Mouse (Mus musculus) forebrain, embryonic 11.5 days (tissue): ENCODE results near the gene Hoxb5. TPM values are rescaled to one million over a fixed set of nuclear protein-coding genes. Genes with fewer than 3 reads are reported as not detected.

Source experiments
- ATAC-seq: fragments of 200-750 bp; cut with Nextera tagmentation; replicated peaks from 2 replicates; pipeline ENCODE4 v1.8.0; 2017; ENCODE audit warnings: moderate TSS enrichment; ENCODE audit not compliant: low FRiP score
- DNase-seq: peaks from one replicate; pipeline ENCODE4 v3.0.0-alpha.2; 2017; ENCODE audit warnings: low spot score
- H3K27ac ChIP-seq: fragments of 300-500 bp; sonication (generic); 2 replicates; pipeline ENCODE4 v1.5.1; 2014; ENCODE audit warnings: low read depth, low read length
- H3K27me3 ChIP-seq: fragments of 300-500 bp; sonication (generic); 2 replicates; pipeline ENCODE4 v1.6.1; 2014; ENCODE audit warnings: mild to moderate bottlenecking, low read length, mixed read lengths; ENCODE audit not compliant: control insufficient read depth, insufficient read depth
- H3K36me3 ChIP-seq: fragments of 300-500 bp; sonication (generic); 2 replicates; pipeline ENCODE4 v1.6.1; 2014; ENCODE audit warnings: mild to moderate bottlenecking, low read length, moderate library complexity, mixed read lengths; ENCODE audit not compliant: control insufficient read depth, insufficient read depth
- H3K4me1 ChIP-seq: fragments of 300-500 bp; sonication (generic); replicated peaks from 2 replicates; pipeline ENCODE4 v1.6.1; 2014; ENCODE audit warnings: low read length, mixed read lengths; ENCODE audit not compliant: control insufficient read depth, insufficient read depth
- H3K4me2 ChIP-seq: fragments of 300-500 bp; sonication (generic); 2 replicates; pipeline ENCODE4 v1.6.1; 2014; ENCODE audit warnings: low read depth, mild to moderate bottlenecking, low read length, moderate library complexity, mixed read lengths; ENCODE audit not compliant: severe bottlenecking
- H3K4me3 ChIP-seq: fragments of 300-500 bp; sonication (generic); 2 replicates; pipeline ENCODE4 v1.5.1; 2014; ENCODE audit warnings: low read depth, low read length
- H3K9ac ChIP-seq: fragments of 300-500 bp; sonication (generic); 2 replicates; pipeline ENCODE4 v1.6.1; 2014; ENCODE audit warnings: low read length
- H3K9me3 ChIP-seq: fragments of 300-500 bp; sonication (generic); 2 replicates; pipeline ENCODE4 v1.6.1; 2016; ENCODE audit warnings: low read length, mixed read lengths; ENCODE audit not compliant: control insufficient read depth
- WGBS: fragments of 180-500 bp; shearing (Covaris S2); extraction: QIAGEN DNeasy Blood & Tissue Kit; methylation state at CpG from one replicate; pipeline ENCODE4 v1.1.7; 2014; 5-methylcytosine and 5-hydroxymethylcytosine counted together
- polyA plus RNA-seq: library from polyadenylated mRNA; unstranded; fragments of >200 nt; fragmentation: Nextera tagmentation; extraction: Ambion mirVana; gene quantifications from 2 replicates; pipeline ENCODE4 v1.2.1, GENCODE M21; 2014

Hoxb5 gene
- polyA plus RNA-seq, 1 experiment from 2014 or later: not detected

DNA sequence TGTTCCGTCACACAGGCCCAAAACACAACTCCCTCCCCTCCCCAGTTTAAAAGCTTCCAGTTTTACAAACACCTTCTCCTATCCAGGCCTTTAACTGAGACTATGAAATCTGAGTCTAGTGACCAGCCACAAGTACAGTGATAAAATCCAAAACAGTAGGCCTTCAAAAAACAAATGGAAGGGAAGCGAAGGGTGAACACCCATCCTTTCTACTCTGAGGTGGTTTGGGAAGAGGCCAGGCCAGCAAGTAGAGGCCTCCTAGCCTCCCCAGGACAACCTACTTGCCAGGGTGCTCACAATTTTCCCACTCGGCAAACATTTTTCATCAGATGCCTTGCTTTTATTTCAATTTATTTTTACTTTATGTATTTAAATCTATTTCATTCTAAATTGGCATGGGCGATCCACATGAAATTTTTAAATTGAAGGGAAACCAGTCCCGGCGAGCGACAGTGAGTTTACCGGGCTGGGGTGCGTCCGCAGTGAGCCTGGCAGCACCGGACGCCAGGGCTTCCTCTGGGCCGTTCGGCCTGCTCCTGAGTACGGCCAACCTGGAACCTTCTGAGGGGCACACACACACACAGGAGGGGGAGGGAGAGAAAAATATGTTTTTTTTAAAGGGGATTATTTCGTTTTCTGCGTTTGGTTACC is 12.3 kb upstream of the Hoxb5 start:
- Histone ChIP-seq H3K36me3 (no peaks in the 10 kb centered on the region), H3K4me1 (no peaks in the 10 kb centered on the region; the same call in 1 of the 2 replicates), H3K9me3 (no peaks in the 10 kb centered on the region), H3K27ac (no peak overlapping the region), H3K27me3 (peaks cover 97% of the 10 kb centered on the region), H3K4me3 (no peak overlapping the region), H3K9ac (no peak overlapping the region), H3K4me2 (no peak overlapping the region)
- no peak for ATAC-seq
- WGBS: 2% methylated on average over 17 of the region's 17 CpGs
- no peak for DNase-seq

DNA sequence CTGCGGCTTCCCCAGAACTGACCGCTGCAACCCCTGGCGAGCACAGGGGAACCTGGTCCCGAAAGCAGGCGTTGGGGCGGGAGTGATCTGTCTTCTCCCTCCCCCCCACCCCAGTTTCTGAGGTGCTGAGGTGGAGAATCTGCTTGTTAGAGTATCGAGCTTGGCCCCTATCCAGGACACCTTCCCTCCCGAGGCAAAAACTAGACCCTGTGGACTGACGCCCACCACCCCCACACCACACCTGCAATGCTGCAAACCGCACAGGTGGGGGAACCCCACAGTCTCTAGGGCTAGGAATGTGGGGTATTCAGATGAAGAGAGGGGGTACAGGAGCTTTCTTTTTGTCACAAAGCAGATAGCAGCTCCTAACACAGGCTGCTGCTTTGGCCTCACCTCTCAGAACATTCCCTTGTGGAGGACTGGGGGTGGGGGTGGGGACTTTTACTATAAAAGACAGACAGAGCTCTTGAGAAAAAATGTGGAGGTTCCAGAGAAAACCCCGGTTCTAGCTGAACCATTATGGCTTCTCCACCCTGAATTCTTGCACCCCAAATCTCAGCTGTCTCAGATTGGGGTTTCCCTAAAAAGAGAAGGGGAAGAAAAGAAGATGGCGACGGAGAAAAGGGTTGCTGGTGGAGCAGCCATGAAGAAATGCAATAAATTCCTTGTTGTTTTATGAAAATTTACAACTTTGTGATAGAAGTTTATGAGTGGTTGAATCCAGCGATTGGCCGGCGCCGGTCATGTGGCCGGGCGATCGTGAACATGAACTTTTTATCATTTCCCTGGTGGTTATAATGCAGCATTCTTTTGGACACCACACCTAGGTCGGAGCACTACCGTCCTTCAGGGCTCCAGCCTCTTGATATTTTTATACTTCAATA is 11.2 kb upstream of the Hoxb5 start, which contains the start of gene Hoxb6:
Hoxb6 (plus strand) TSS at position 796 of the 884 bp plus-strand sequence.
- no peak within 1 kb of the TSS for H3K9ac ChIP-seq
- H3K4me3 ChIP-seq: no peak within 1 kb of the TSS
- no peak for ATAC-seq
- peaks cover 97% of the 10 kb centered on the region for H3K27me3 ChIP-seq
- no peaks in the 10 kb centered on the region for H3K9me3 ChIP-seq
- no peak within 1 kb of the TSS for H3K27ac ChIP-seq
- no peaks in the 10 kb centered on the region for H3K36me3 ChIP-seq
- WGBS: 4% methylated on average over 22 of the region's 22 CpGs
- no peaks in the 10 kb centered on the region for H3K4me1 ChIP-seq
- no peak for DNase-seq
- H3K4me2 ChIP-seq: no peak within 1 kb of the TSS

DNA sequence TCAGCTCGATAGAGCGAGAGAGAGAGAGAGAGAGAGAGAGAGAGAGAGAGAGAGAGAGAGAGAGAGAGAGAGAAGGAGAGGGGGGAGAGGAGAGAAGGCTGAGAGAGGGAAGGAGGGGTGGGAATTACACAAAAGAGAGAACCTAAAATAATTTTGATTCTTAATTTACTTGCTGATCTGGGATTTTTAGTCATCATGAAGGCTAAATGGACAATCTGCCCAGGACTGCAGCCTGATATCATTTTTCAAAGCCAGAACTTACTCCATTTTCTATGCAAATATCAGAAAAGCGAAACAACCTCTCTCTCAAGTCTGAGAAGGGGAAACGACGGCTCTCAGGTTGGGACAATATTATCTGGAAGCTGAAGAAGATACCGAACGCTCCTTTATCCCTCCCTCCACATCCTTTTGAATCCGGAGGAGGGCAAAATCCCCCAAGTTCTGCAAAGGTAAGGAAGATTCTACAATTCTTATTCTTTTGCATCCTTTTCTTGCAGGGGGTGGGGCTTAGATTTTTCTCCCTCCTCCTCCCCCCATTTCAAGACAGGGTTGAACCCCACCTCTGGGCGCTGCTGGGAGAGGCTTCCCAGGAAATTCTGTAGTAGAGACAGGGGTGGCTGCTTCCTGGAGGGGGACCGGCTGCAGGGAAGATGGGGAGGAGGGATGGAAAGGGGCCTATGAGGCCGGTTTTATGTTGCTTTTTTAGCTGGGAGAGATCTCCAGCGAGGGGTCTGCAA is 10.4 kb upstream of the Hoxb5 start:
- ATAC-seq: no peak
- Histone ChIP-seq H3K9me3 (no peaks in the 10 kb centered on the region), H3K27me3 (peaks cover 97% of the 10 kb centered on the region), H3K36me3 (no peaks in the 10 kb centered on the region), H3K4me3 (no peak overlapping the region), H3K27ac (no peak overlapping the region), H3K9ac (no peak overlapping the region), H3K4me1 (no peaks in the 10 kb centered on the region), H3K4me2 (no peak overlapping the region)
- under 1% methylated on average over 12 of the region's 12 CpGs for WGBS
- no peak for DNase-seq

DNA sequence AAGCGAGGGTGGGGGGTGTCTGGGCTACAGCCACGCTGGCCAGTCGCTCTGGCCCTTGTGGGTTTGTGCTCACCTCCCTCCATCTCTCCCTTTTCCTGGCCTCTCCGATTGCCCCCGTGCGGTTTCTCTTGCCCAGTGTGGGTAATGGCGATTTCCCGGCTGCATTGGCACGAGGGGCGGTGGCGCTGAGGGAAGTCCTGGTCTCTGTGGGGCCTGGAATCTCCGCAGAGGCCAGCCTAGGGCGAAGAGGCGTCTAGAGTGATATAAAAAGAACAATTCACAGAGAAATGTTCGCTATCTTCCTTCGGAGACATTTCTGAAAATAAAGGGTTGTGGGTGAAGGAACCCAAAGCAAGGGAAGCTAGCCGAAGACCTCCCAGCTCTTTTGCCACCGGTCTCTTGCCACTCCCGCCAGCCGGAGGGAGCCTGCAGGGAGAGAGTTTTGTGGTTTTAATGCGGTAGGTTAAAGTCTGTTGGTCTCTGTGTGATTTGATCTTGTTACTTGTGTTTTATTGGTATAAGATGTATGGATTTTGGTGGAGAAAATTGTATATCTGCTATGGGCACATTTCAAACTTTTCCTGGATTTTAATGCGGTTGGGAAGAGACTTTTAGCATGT is 9.7 kb upstream of the Hoxb5 start:
- H3K4me3 ChIP-seq: no peak overlapping the region

DNA sequence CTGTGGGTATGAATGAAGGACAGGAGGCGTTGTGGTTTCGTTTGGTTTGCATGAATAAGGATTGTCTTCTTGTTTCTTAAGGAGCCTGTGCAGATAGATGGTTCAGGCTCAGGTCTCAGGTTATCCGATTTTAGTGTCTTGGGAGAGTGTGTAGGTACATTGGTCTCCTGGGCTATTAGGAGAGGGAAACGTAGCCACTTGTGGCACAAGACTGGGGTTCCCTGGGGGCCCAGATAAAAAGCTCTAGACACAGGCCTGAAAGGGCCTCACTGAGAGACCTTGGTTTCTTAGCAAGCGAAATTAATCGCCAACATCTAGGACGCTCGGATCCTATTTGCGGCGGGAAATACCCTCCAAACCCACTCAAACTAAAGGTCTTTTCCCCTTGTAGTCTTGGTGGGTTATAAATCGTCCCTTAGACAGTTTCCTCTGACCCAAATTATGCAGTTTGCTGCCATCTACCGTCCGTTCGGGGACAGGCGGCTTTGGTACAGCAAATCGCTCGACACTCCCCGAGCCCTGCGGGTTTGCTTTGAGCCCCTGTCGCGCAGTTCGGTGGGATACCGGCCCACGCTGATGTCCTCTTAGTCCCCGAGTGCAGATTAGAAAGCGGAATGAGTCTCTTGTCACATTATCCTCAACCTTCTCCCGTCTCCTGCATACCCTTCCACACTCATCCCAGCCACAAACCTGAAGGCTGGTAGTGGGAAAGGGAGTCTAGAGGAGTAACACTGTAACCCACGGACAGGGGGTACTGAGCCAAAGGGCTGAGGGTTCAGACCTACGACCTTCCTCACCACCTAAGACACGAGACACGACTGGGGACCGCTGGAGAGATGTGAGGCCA is 8.7 kb upstream of the Hoxb5 start:
- no peak overlapping the region for H3K4me3 ChIP-seq
- under 1% methylated on average over 32 of the region's 32 CpGs for WGBS
- no peak for ATAC-seq

More for the DNA sequence above, 9.7 kb upstream of the Hoxb5 start:
- ATAC-seq (no peak), DNase-seq (no peak)
- no peak overlapping the region for H3K9ac ChIP-seq
- no peak overlapping the region for H3K27ac ChIP-seq
- H3K9me3 ChIP-seq: no peaks in the 10 kb centered on the region
- under 1% methylated on average over 22 of the region's 22 CpGs for WGBS
- H3K4me1 ChIP-seq: no peaks in the 10 kb centered on the region
- H3K27me3 ChIP-seq: peaks cover 97% of the 10 kb centered on the region
- H3K4me2 ChIP-seq: no peak overlapping the region
- no peaks in the 10 kb centered on the region for H3K36me3 ChIP-seq

DNA sequence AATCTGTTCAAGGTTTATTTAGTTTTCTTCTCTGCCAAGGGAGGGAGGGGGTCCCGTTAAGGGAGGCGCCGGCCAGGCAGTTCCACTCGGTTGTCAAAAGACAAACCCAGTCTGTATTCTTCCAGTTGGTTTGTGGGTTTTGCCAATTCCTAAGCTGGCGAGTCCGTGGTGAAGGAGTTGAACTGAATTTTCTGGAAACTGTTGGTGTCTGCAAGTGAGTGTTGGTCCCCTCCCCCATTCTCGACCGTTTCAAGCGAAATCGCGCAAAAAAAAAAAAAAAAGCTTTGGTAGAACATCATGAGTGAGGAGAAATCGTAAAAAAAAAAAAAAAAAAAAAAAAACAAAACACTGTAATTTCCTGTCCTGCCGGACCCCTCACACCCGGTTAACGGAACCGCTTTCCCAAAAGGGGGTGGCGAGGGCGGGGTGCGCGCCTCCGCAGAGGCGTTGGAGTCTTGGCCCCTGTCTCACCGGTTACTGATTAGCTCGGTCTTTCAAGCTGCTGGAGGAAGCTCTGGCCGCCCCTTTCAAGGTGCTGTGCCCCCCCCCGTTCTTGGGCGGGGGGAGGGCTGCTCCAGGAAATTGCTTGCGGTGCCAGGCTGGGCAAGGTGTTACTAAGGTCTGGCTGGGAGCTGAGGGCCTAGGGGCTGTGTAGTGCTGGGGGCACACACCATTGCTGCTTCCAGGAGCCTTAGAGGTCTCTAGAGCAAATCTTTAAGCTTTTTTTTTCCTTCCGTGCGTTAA is 7.9 kb upstream of the Hoxb5 start:
- Histone ChIP-seq H3K4me3 (no peak overlapping the region), H3K9me3 (no peaks in the 10 kb centered on the region), H3K27me3 (peaks cover 97% of the 10 kb centered on the region), H3K27ac (no peak overlapping the region), H3K4me2 (no peak overlapping the region), H3K36me3 (no peaks in the 10 kb centered on the region), H3K9ac (no peak overlapping the region), H3K4me1 (no peaks in the 10 kb centered on the region)
- no peak for DNase-seq
- no peak for ATAC-seq
- 1% methylated on average over 29 of the region's 30 CpGs for WGBS

More for the DNA sequence above, 8.7 kb upstream of the Hoxb5 start:
- Histone ChIP-seq H3K36me3 (no peaks in the 10 kb centered on the region), H3K9me3 (no peaks in the 10 kb centered on the region), H3K4me1 (no peaks in the 10 kb centered on the region), H3K4me2 (no peak overlapping the region), H3K27me3 (peaks cover 97% of the 10 kb centered on the region), H3K27ac (no peak overlapping the region), H3K9ac (no peak overlapping the region)
- peak; percentile 89 for DNase-seq

DNA sequence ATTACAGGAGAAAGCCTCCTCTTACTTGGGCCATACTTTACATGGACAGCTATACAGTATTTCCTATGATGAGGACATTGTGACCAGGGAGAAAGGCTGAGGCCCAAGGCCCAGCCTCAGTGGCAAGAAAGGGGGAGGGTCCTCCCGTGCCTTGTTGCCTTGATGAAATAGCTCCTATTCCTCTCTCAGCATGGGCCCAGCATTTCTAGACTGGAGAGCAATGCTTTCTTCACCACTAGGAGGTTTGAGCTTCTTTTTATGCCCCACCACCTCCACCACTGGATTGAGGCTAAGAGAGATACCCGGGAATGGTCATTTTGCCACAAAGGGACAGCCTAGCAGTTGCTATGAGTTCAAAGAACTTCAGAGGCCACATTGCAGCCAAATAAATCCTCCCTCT is 6.1 kb upstream of the Hoxb5 start:
- no peak overlapping the region for H3K4me3 ChIP-seq
- H3K36me3 ChIP-seq: no peaks in the 10 kb centered on the region
- 0% methylated on average over 2 of the region's 2 CpGs for WGBS
- no peaks in the 10 kb centered on the region for H3K4me1 ChIP-seq
- no peaks in the 10 kb centered on the region for H3K9me3 ChIP-seq
- ATAC-seq (no peak), DNase-seq (no peak)
- no peak overlapping the region for H3K4me2 ChIP-seq
- H3K27ac ChIP-seq: no peak overlapping the region
- H3K27me3 ChIP-seq: peaks cover 100% of the 10 kb centered on the region
- H3K9ac ChIP-seq: no peak overlapping the region
